Mouse (Mus musculus): Measurements from ENCODE around the gene Fbxw11. TPM values are rescaled to one million over a fixed set of nuclear protein-coding genes. Genes with fewer than 3 reads are reported as not detected.

Gene Fbxw11
- polyA plus RNA-seq (2015; fragmentation: Nextera tagmentation; extraction: Ambion mirVana): 91.3 and 95.2 TPM in 2 replicates

DNA sequence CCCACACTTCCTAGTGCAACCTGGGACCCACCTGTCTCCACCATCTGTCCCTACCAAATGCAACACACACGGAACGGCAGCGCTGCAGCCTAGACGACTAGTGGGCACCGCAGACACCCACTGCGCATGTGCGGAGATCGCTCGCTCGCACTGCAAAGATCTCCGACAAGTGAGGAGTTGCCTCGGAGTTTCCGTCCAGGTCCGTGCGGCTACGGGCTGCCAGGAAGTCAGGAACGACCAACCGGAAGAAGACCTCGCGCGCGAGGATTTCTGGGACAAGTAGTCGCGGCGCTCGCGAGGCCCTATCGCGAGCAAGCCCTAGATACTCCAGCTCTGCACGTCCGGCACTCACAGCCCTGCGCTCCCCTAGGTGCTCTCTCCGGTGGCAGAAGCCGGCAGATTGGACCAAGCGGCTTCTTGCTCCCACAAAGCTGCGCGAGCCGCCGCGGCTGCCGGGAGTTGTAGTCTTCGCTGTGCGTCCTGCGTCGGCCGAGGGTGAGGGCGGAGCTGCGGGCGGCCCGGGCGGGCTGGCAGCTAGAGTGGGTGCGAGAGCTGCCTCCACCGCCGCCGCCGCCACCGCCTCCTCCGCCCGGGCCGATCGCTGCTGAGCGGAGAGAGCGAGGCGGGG lies at the start of gene Fbxw11:
Gene Fbxw11, plus strand, starts transcription at position 476 of the 628 bp plus-strand sequence.
- Histone ChIP-seq H3K9me3 (ENCODE audit: low read length) (no peaks in the 10 kb centered on the region), H3K36me3 (ENCODE audit: insufficient read depth, low read length) (no peaks in the 10 kb centered on the region), H3K9ac (replicated peaks; ENCODE audit: low read length) (peak within 1 kb of the TSS; percentile 99), H3K4me1 (ENCODE audit: insufficient read depth, low read length) (peaks cover 23% of the 10 kb centered on the region), H3K4me3 (ENCODE audit: low read length) (peak within 1 kb of the TSS; percentile 99), H3K27me3 (ENCODE audit: insufficient read depth, low read length) (no peaks in the 10 kb centered on the region), H3K27ac (ENCODE audit: low read length) (peak within 1 kb of the TSS; percentile 99), H3K4me2 (replicated peaks; ENCODE audit: low read depth, low read length) (peak within 1 kb of the TSS; percentile 85)
- 0% methylated on average over 58 of the region's 64 CpGs for WGBS
- peak; percentile 96 for ATAC-seq (ENCODE audit: low FRiP score, low TSS enrichment)

GRCm38 (mm10) chr11:32593081-32593480 lies 49.4 kb upstream of the Fbxw11 start:
- Histone ChIP-seq H3K4me2 (replicated peaks; ENCODE audit: low read depth, low read length) (no peak overlapping the region), H3K9ac (replicated peaks; ENCODE audit: low read length) (no peak overlapping the region), H3K27me3 (ENCODE audit: insufficient read depth, low read length) (no peaks in the 10 kb centered on the region), H3K9me3 (ENCODE audit: low read length) (peaks cover 4% of the 10 kb centered on the region; the same call in 1 of the 2 replicates), H3K27ac (ENCODE audit: low read length) (no peak overlapping the region), H3K36me3 (ENCODE audit: insufficient read depth, low read length) (peaks cover 8% of the 10 kb centered on the region), H3K4me3 (ENCODE audit: low read length) (no peak overlapping the region), H3K4me1 (ENCODE audit: insufficient read depth, low read length) (peaks cover 5% of the 10 kb centered on the region)
- whole genome bisulfite sequencing: 80% methylated on average over 7 of the region's 7 CpGs
- ATAC-seq (ENCODE audit: low FRiP score, low TSS enrichment): no peak

DNA sequence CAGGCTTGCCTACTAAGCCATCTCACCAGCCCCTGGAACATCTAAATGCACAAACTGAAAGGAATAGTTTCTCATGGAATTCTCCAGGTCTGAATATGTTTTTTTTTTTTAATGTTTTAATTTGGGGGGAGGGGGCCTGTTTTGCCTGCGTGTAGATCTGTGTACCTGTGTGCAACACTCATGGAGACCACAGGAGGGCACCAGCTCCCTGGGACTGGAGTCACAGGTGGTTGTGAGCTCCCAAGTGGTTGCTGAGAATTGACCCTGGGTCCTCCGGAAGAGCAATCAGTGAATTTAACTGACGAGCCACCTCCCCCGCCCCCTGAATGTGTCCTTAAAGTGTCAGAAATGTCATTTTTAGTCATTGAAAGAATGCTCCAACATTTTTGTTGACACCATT lies 48.4 kb upstream of the Fbxw11 start:
- Histone ChIP-seq H3K4me1 (ENCODE audit: insufficient read depth, low read length) (no peaks in the 10 kb centered on the region), H3K4me2 (replicated peaks; ENCODE audit: low read depth, low read length) (no peak overlapping the region), H3K27me3 (ENCODE audit: insufficient read depth, low read length) (no peaks in the 10 kb centered on the region), H3K36me3 (ENCODE audit: insufficient read depth, low read length) (peaks cover 10% of the 10 kb centered on the region), H3K9me3 (ENCODE audit: low read length) (peaks cover 4% of the 10 kb centered on the region; the same call in 1 of the 2 replicates), H3K9ac (replicated peaks; ENCODE audit: low read length) (no peak overlapping the region), H3K27ac (ENCODE audit: low read length) (no peak overlapping the region), H3K4me3 (ENCODE audit: low read length) (no peak overlapping the region)
- 94% methylated on average over 4 of the region's 4 CpGs for WGBS
- no peak for ATAC-seq (ENCODE audit: low FRiP score, low TSS enrichment)

GRCm38 (mm10) chr11:32600371-32600770 lies 42.2 kb upstream of the Fbxw11 start:
- WGBS: 91% methylated on average over 6 of the region's 6 CpGs
- Histone ChIP-seq H3K4me3 (ENCODE audit: low read length) (no peak overlapping the region), H3K27ac (ENCODE audit: low read length) (no peak overlapping the region)

DNA sequence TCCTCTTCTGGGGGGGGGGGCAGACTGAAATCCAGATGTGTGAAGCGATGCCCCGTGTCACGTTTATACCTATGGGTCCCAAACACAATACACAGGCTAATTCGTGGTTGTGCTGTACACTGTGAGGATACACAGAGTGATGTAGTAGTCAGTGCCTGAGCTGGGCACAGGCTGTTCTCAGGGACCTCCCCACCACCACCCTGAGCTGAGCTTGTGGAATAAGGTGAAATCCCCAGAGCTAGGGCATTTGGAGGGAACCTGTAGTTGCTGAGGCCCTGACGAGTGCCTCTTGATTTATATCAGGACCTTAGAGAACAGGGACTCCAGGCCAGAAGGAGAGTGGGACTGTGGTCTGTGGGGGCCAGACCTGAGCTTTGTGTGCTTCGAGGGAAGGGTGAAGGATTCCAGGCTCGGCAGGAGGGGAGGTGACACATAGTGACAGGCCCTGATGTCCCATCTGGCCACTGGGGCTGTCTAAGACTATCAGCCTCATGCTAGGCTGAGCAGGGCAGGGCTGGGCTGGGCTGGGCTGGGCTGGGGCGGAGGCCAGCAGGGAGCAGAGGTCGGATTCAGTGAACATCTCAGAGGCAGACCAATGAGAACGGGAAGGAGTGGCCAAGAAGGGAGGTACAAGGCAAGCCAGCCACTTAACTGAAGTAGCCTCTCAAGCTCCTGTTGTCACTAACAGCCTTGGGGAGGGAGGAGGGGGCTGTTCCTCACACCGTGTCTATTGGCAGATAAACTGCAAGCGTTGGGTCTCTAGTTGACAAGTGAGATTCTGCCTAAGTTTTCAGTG lies 40.8 kb upstream of the Fbxw11 start:
- H3K27ac ChIP-seq (ENCODE audit: low read length): no peak overlapping the region
- 0 out of 2 replicates have a peak, but pooled peaks cover 3% of the 10 kb centered on the region for H3K36me3 ChIP-seq (ENCODE audit: insufficient read depth, low read length)
- H3K4me1 ChIP-seq (ENCODE audit: insufficient read depth, low read length): peaks cover 17% of the 10 kb centered on the region
- no peaks in the 10 kb centered on the region for H3K9me3 ChIP-seq (ENCODE audit: low read length)
- H3K4me3 ChIP-seq (ENCODE audit: low read length): no peak overlapping the region
- no peak overlapping the region for H3K9ac ChIP-seq (replicated peaks; ENCODE audit: low read length)
- WGBS: 40% methylated on average over 12 of the region's 12 CpGs
- 0 out of 2 replicates have a peak overlapping the region, but pooled peaks have one; percentile 4 for H3K4me2 ChIP-seq (replicated peaks; ENCODE audit: low read depth, low read length)
- H3K27me3 ChIP-seq (ENCODE audit: insufficient read depth, low read length): no peaks in the 10 kb centered on the region
- ATAC-seq (ENCODE audit: low FRiP score, low TSS enrichment): peak; percentile 92

More at GRCm38 (mm10) chr11:32600371-32600770, 42.2 kb upstream of the Fbxw11 start:
- H3K4me2 ChIP-seq (replicated peaks; ENCODE audit: low read depth, low read length): no peak overlapping the region
- H3K36me3 ChIP-seq (ENCODE audit: insufficient read depth, low read length): 0 out of 2 replicates have a peak, but pooled peaks cover 3% of the 10 kb centered on the region
- no peaks in the 10 kb centered on the region for H3K9me3 ChIP-seq (ENCODE audit: low read length)
- no peaks in the 10 kb centered on the region for H3K27me3 ChIP-seq (ENCODE audit: insufficient read depth, low read length)
- H3K9ac ChIP-seq (replicated peaks; ENCODE audit: low read length): no peak overlapping the region
- no peak for ATAC-seq (ENCODE audit: low FRiP score, low TSS enrichment)
- H3K4me1 ChIP-seq (ENCODE audit: insufficient read depth, low read length): peaks cover 13% of the 10 kb centered on the region

- Histone ChIP-seq H3K9ac (replicated peaks; ENCODE audit: low read length) (no peak overlapping the region), H3K27me3 (ENCODE audit: insufficient read depth, low read length) (no peaks in the 10 kb centered on the region), H3K4me3 (ENCODE audit: low read length) (no peak overlapping the region), H3K36me3 (ENCODE audit: insufficient read depth, low read length) (no peaks in the 10 kb centered on the region), H3K4me2 (replicated peaks; ENCODE audit: low read depth, low read length) (no peak overlapping the region), H3K4me1 (ENCODE audit: insufficient read depth, low read length) (peaks cover 17% of the 10 kb centered on the region), H3K27ac (ENCODE audit: low read length) (peak overlapping the region; percentile 57; the same call in 1 of the 2 replicates), H3K9me3 (ENCODE audit: low read length) (no peaks in the 10 kb centered on the region)
- 39% methylated on average over 4 of the region's 4 CpGs for WGBS
- ATAC-seq (ENCODE audit: low FRiP score, low TSS enrichment): no peak
Measured at GRCm38 (mm10) chr11:32604663-32605062, 37.9 kb upstream of the Fbxw11 start.

- ATAC-seq (ENCODE audit: low FRiP score, low TSS enrichment): peak; percentile 55; the same call in 1 of the 2 replicates
- no peaks in the 10 kb centered on the region for H3K27me3 ChIP-seq (ENCODE audit: insufficient read depth, low read length)
- no peak overlapping the region for H3K4me3 ChIP-seq (ENCODE audit: low read length)
- H3K4me2 ChIP-seq (replicated peaks; ENCODE audit: low read depth, low read length): no peak overlapping the region
- no peaks in the 10 kb centered on the region for H3K36me3 ChIP-seq (ENCODE audit: insufficient read depth, low read length)
- H3K4me1 ChIP-seq (ENCODE audit: insufficient read depth, low read length): peaks cover 17% of the 10 kb centered on the region
- peak overlapping the region; percentile 61 for H3K27ac ChIP-seq (ENCODE audit: low read length)
- WGBS: 50% methylated on average over 7 of the region's 7 CpGs
- H3K9ac ChIP-seq (replicated peaks; ENCODE audit: low read length): no peak overlapping the region
- no peaks in the 10 kb centered on the region for H3K9me3 ChIP-seq (ENCODE audit: low read length)
Measured at GRCm38 (mm10) chr11:32605131-32605860, 37.2 kb upstream of the Fbxw11 start.

GRCm38 (mm10) chr11:32605907-32606306 lies 36.6 kb upstream of the Fbxw11 start:
- H3K27me3 ChIP-seq (ENCODE audit: insufficient read depth, low read length): no peaks in the 10 kb centered on the region
- no peaks in the 10 kb centered on the region for H3K9me3 ChIP-seq (ENCODE audit: low read length)
- H3K4me3 ChIP-seq (ENCODE audit: low read length): no peak overlapping the region
- WGBS: 84% methylated on average over 3 of the region's 3 CpGs
- H3K9ac ChIP-seq (replicated peaks; ENCODE audit: low read length): no peak overlapping the region
- no peak overlapping the region for H3K27ac ChIP-seq (ENCODE audit: low read length)
- peaks cover 17% of the 10 kb centered on the region for H3K4me1 ChIP-seq (ENCODE audit: insufficient read depth, low read length)
- H3K36me3 ChIP-seq (ENCODE audit: insufficient read depth, low read length): no peaks in the 10 kb centered on the region
- ATAC-seq (ENCODE audit: low FRiP score, low TSS enrichment): no peak
- no peak overlapping the region for H3K4me2 ChIP-seq (replicated peaks; ENCODE audit: low read depth, low read length)

DNA sequence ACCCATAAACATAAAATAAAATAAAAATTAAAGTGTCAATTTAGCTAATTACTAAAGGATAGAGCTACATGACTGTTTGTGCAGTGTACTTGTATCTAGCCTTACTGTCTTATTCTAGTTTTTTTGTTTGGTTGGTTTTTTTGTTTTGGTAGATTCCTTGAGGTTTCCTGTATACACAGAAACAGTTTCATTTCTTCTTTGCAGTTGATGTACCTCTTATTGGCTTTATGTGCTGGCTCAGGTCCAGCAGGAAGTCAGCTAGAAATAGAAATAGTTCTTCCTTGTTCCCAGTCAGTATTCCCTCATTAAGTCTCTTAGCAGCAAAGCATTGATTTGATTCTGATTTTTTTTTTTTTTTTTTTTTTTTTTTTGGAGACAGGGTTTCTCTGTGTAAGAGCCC lies 35.2 kb upstream of the Fbxw11 start:
- no peak overlapping the region for H3K27ac ChIP-seq (ENCODE audit: low read length)
- no peak overlapping the region for H3K9ac ChIP-seq (replicated peaks; ENCODE audit: low read length)
- no peaks in the 10 kb centered on the region for H3K27me3 ChIP-seq (ENCODE audit: insufficient read depth, low read length)
- no peak overlapping the region for H3K4me2 ChIP-seq (replicated peaks; ENCODE audit: low read depth, low read length)
- no peaks in the 10 kb centered on the region for H3K9me3 ChIP-seq (ENCODE audit: low read length)
- H3K4me3 ChIP-seq (ENCODE audit: low read length): no peak overlapping the region
- H3K36me3 ChIP-seq (ENCODE audit: insufficient read depth, low read length): no peaks in the 10 kb centered on the region
- no peak for ATAC-seq (ENCODE audit: low FRiP score, low TSS enrichment)
- peaks cover 14% of the 10 kb centered on the region for H3K4me1 ChIP-seq (ENCODE audit: insufficient read depth, low read length)

All from kidney, embryonic 16.5 days (tissue).